Mouse (Mus musculus): ENCODE results near the gene Ccnd3.

DNA sequence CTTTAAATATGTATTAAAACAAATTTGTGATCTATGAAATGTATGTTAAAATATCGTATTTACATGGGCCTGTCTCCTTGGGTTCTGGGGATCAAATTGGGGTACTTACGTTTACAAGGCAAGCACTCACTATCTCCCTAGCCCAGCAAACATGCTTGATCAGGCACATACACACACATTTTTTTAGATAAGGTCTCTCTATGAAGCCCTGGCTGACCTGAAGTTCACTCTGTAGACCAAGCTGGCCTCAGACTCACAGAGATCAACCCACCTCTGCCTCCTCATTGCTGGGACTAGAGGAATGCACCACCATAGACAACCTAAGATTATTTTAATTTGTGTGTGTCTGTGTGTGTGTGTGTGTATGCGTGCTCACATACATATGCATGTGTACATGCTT, 63.5 kb downstream of the Ccnd3 start:
- no peak for TF ChIP-seq CTCF (IDR thresholded peaks at IDR 0.05)
- TF ChIP-seq EP300 (IDR thresholded peaks at IDR 0.05), result no peak
